Mouse (Mus musculus): Measurements from ENCODE around the gene Evi5. TPM values are rescaled to one million over a fixed set of nuclear protein-coding genes. Genes with fewer than 3 reads are reported as not detected.
"Not testable (repeated sequence)": the region's sequence is repeated elsewhere in the genome, so short reads cannot be mapped to it uniquely, and the experiment has no call there.

Evi5 gene
- polyA plus RNA-seq, 1 experiment from 2014 or later, result 63.6 TPM

- Histone ChIP-seq H3K27me3 (no peaks in the 10 kb centered on the region), H3K9ac (peak within 1 kb of the TSS; percentile 77), H3K36me3 (peaks cover 31% of the 10 kb centered on the region), H3K4me3 (peak within 1 kb of the TSS; percentile 64), H3K9me3 (no peaks in the 10 kb centered on the region), H3K4me1 (no peaks in the 10 kb centered on the region), H3K4me2 (peak within 1 kb of the TSS; percentile 51), H3K27ac (peak within 1 kb of the TSS; percentile 92)
- ATAC-seq (ENCODE audit: insufficient number of reproducible peaks, low FRiP score, low TSS enrichment, low read depth), result peak; percentile 95
- 3% methylated on average over 66 of the region's 66 CpGs for WGBS
Measured at GRCm38 (mm10) chr5:107900206-107901013, 25.5 kb upstream of the Evi5 start, which contains the start of gene Rpl5. Rpl5 (plus strand) TSS chr5:107900502.

- no peak overlapping the region for H3K4me3 ChIP-seq
- no peaks in the 10 kb centered on the region for H3K27me3 ChIP-seq
- H3K36me3 ChIP-seq, result no peaks in the 10 kb centered on the region
- no peaks in the 10 kb centered on the region for H3K9me3 ChIP-seq
- H3K27ac ChIP-seq, result no peak overlapping the region
- ATAC-seq (ENCODE audit: insufficient number of reproducible peaks, low FRiP score, low TSS enrichment, low read depth), result no peak
- no peak overlapping the region for H3K4me2 ChIP-seq
- no peaks in the 10 kb centered on the region for H3K4me1 ChIP-seq
- no peak overlapping the region for H3K9ac ChIP-seq
- WGBS, result 69% methylated on average over 1 of the region's 1 CpGs
Measured at GRCm38 (mm10) chr5:107896265-107896664, 21.4 kb upstream of the Evi5 start.

GRCm38 (mm10) chr5:107894676-107895075 is 19.8 kb upstream of the Evi5 start:
- no peak overlapping the region for H3K4me2 ChIP-seq
- H3K27me3 ChIP-seq, result no peaks in the 10 kb centered on the region
- H3K4me1 ChIP-seq, result no peaks in the 10 kb centered on the region
- no peak overlapping the region for H3K27ac ChIP-seq
- H3K9me3 ChIP-seq, result no peaks in the 10 kb centered on the region
- H3K4me3 ChIP-seq, result no peak overlapping the region
- ATAC-seq (ENCODE audit: insufficient number of reproducible peaks, low FRiP score, low TSS enrichment, low read depth), result no peak
- 68% methylated on average over 7 of the region's 7 CpGs for WGBS
- H3K36me3 ChIP-seq, result no peaks in the 10 kb centered on the region
- no peak overlapping the region for H3K9ac ChIP-seq

- H3K27ac ChIP-seq; H3K36me3 ChIP-seq; H3K27me3 ChIP-seq; H3K4me2 ChIP-seq; H3K4me3 ChIP-seq; ATAC-seq (ENCODE audit: insufficient number of reproducible peaks, low FRiP score, low TSS enrichment, low read depth); H3K9me3 ChIP-seq; H3K9ac ChIP-seq; H3K4me1 ChIP-seq: not testable (repeated sequence)
- WGBS, result 71% methylated on average over 1 of the region's 1 CpGs
Measured at GRCm38 (mm10) chr5:107891515-107891914, 16.6 kb upstream of the Evi5 start.

- H3K4me3 ChIP-seq, result no peak overlapping the region
Measured at GRCm38 (mm10) chr5:107889994-107890888, 15.3 kb upstream of the Evi5 start.

GRCm38 (mm10) chr5:107880710-107881109 is 5.8 kb upstream of the Evi5 start:
- H3K9ac ChIP-seq, result no peak overlapping the region
- H3K9me3 ChIP-seq, result no peaks in the 10 kb centered on the region
- no peaks in the 10 kb centered on the region for H3K27me3 ChIP-seq
- H3K4me1 ChIP-seq, result no peaks in the 10 kb centered on the region
- no peaks in the 10 kb centered on the region for H3K36me3 ChIP-seq
- no peak overlapping the region for H3K4me3 ChIP-seq
- H3K27ac ChIP-seq, result no peak overlapping the region
- 63% methylated on average over 5 of the region's 5 CpGs for WGBS
- no peak for ATAC-seq (ENCODE audit: insufficient number of reproducible peaks, low FRiP score, low TSS enrichment, low read depth)
- no peak overlapping the region for H3K4me2 ChIP-seq

More at GRCm38 (mm10) chr5:107889994-107890888, 15.3 kb upstream of the Evi5 start:
- Histone ChIP-seq H3K4me1 (no peaks in the 10 kb centered on the region), H3K4me2 (no peak overlapping the region), H3K27me3 (no peaks in the 10 kb centered on the region), H3K9ac (no peak overlapping the region), H3K9me3 (no peaks in the 10 kb centered on the region), H3K36me3 (no peaks in the 10 kb centered on the region), H3K27ac (no peak overlapping the region)
- ATAC-seq (ENCODE audit: insufficient number of reproducible peaks, low FRiP score, low TSS enrichment, low read depth), result no peak
- 53% methylated on average over 9 of the region's 9 CpGs for WGBS

- 79% methylated on average over 1 of the region's 1 CpGs for WGBS
- H3K9me3 ChIP-seq, result no peaks in the 10 kb centered on the region
- H3K36me3 ChIP-seq, result no peaks in the 10 kb centered on the region
- no peak for ATAC-seq (ENCODE audit: insufficient number of reproducible peaks, low FRiP score, low TSS enrichment, low read depth)
- H3K4me1 ChIP-seq, result no peaks in the 10 kb centered on the region
- H3K27me3 ChIP-seq, result no peaks in the 10 kb centered on the region
- no peak overlapping the region for H3K4me3 ChIP-seq
- H3K27ac ChIP-seq, result no peak overlapping the region
- no peak overlapping the region for H3K4me2 ChIP-seq
- no peak overlapping the region for H3K9ac ChIP-seq
Measured at GRCm38 (mm10) chr5:107877053-107877452, 2.1 kb upstream of the Evi5 start.

- no peaks in the 10 kb centered on the region for H3K36me3 ChIP-seq
- no peak overlapping the region for H3K27ac ChIP-seq
- H3K4me1 ChIP-seq, result no peaks in the 10 kb centered on the region
- no peaks in the 10 kb centered on the region for H3K27me3 ChIP-seq
- no peak overlapping the region for H3K9ac ChIP-seq
- ATAC-seq (ENCODE audit: insufficient number of reproducible peaks, low FRiP score, low TSS enrichment, low read depth), result no peak
- no peaks in the 10 kb centered on the region for H3K9me3 ChIP-seq
- no peak overlapping the region for H3K4me3 ChIP-seq
- H3K4me2 ChIP-seq, result no peak overlapping the region
Measured at GRCm38 (mm10) chr5:107875261-107875611, 329 bp upstream of the Evi5 start.

GRCm38 (mm10) chr5:107873886-107874302 is 1.0 kb downstream of the Evi5 start:
- H3K27ac ChIP-seq, result no peak overlapping the region
- 65% methylated on average over 7 of the region's 7 CpGs for WGBS
- H3K27me3 ChIP-seq, result no peaks in the 10 kb centered on the region
- no peak overlapping the region for H3K9ac ChIP-seq
- ATAC-seq (ENCODE audit: insufficient number of reproducible peaks, low FRiP score, low TSS enrichment, low read depth), result no peak
- no peak overlapping the region for H3K4me3 ChIP-seq
- H3K4me2 ChIP-seq, result no peak overlapping the region
- no peaks in the 10 kb centered on the region for H3K9me3 ChIP-seq
- H3K4me1 ChIP-seq, result no peaks in the 10 kb centered on the region
- H3K36me3 ChIP-seq, result no peaks in the 10 kb centered on the region

GRCm38 (mm10) chr5:107873330-107873729 is 1.6 kb downstream of the Evi5 start:
- Histone ChIP-seq H3K9me3 (no peaks in the 10 kb centered on the region), H3K4me1 (no peaks in the 10 kb centered on the region), H3K4me3 (no peak overlapping the region), H3K9ac (no peak overlapping the region), H3K27ac (no peak overlapping the region), H3K4me2 (no peak overlapping the region), H3K27me3 (no peaks in the 10 kb centered on the region), H3K36me3 (no peaks in the 10 kb centered on the region)
- 81% methylated on average over 6 of the region's 6 CpGs for WGBS
- no peak for ATAC-seq (ENCODE audit: insufficient number of reproducible peaks, low FRiP score, low TSS enrichment, low read depth)

GRCm38 (mm10) chr5:107869701-107870100 is 5.2 kb downstream of the Evi5 start:
- Histone ChIP-seq H3K36me3 (no peaks in the 10 kb centered on the region), H3K9me3 (no peaks in the 10 kb centered on the region), H3K4me3 (no peak overlapping the region), H3K27ac (no peak overlapping the region), H3K4me1 (peaks cover 10% of the 10 kb centered on the region), H3K9ac (no peak overlapping the region), H3K27me3 (no peaks in the 10 kb centered on the region), H3K4me2 (no peak overlapping the region)
- 51% methylated on average over 2 of the region's 2 CpGs for WGBS
- no peak for ATAC-seq (ENCODE audit: insufficient number of reproducible peaks, low FRiP score, low TSS enrichment, low read depth)

GRCm38 (mm10) chr5:107868905-107869424 is 5.9 kb downstream of the Evi5 start:
- H3K4me2 ChIP-seq, result peak overlapping the region; percentile 67
- H3K9ac ChIP-seq, result peak overlapping the region; percentile 86
- peak overlapping the region; percentile 97 for H3K27ac ChIP-seq
- H3K4me3 ChIP-seq, result peak overlapping the region; percentile 91
- H3K9me3 ChIP-seq, result no peaks in the 10 kb centered on the region
- under 1% methylated on average over 58 of the region's 58 CpGs for WGBS
- ATAC-seq (ENCODE audit: insufficient number of reproducible peaks, low FRiP score, low TSS enrichment, low read depth), result peak; percentile 98
- no peaks in the 10 kb centered on the region for H3K27me3 ChIP-seq
- H3K36me3 ChIP-seq, result no peaks in the 10 kb centered on the region
- peaks cover 10% of the 10 kb centered on the region for H3K4me1 ChIP-seq

All from limb, embryonic 15.5 days (tissue).